Mouse (Mus musculus) MEL (cell line): Measurements from ENCODE around the gene Tnfaip3. TPM values are rescaled to one million over a fixed set of nuclear protein-coding genes. Genes with fewer than 3 reads are reported as not detected.

ENCODE experiments used
- DNase-seq: peaks from one replicate; pipeline ENCODE4 v3.0.0; 2011; ENCODE audit warnings: low read depth, low spot score
- H3K27ac ChIP-seq: 2 replicates; pipeline ENCODE4 v1.5.1; 2012; ENCODE audit warnings: low read depth, mild to moderate bottlenecking, control low read depth, low read length, moderate library complexity; ENCODE audit not compliant: control insufficient read depth
- H3K27me3 ChIP-seq, 2 experiments: fragments of 150-350 bp in 1 of 2; sonication (generic) in 1 of 2; 2 replicates each; pipeline ENCODE4 v1.6.1; 2012; ENCODE audit warnings: low read length in 2 of 2, mild to moderate bottlenecking in 2 of 2, improper control_type of control experiment in 1 of 2, moderate library complexity in 1 of 2; ENCODE audit not compliant: insufficient read depth in 2 of 2, control insufficient read depth in 1 of 2
- H3K36me3 ChIP-seq, 2 experiments: 2 replicates each; pipeline ENCODE4 v1.6.1; 2012 to 2014; ENCODE audit warnings: low read length in 2 of 2, improper control_type of control experiment in 1 of 2, inconsistent platforms in 1 of 2, mild to moderate bottlenecking in 1 of 2; ENCODE audit not compliant: insufficient read depth in 2 of 2, control insufficient read depth in 1 of 2
- H3K4me1 ChIP-seq, 2 experiments: fragments of 150-350 bp in 1 of 2; sonication (generic) in 1 of 2; 2 replicates each; pipeline ENCODE4 v1.6.1; 2012; ENCODE audit warnings: low read length in 2 of 2, improper control_type of control experiment in 1 of 2, mild to moderate bottlenecking in 1 of 2; ENCODE audit not compliant: insufficient read depth in 2 of 2, control insufficient read depth in 1 of 2
- H3K4me3 ChIP-seq, 2 experiments: fragments of 150-350 bp in 1 of 2; sonication (generic) in 1 of 2; 2 replicates each; pipeline ENCODE4 v1.5.1; 2012; ENCODE audit warnings: low read depth in 2 of 2, low read length in 2 of 2, mild to moderate bottlenecking in 2 of 2, moderate library complexity in 2 of 2, control low read depth in 1 of 2, improper control_type of control experiment in 1 of 2; ENCODE audit not compliant: control insufficient read depth in 1 of 2, insufficient read depth in 1 of 2
- H3K79me2 ChIP-seq: 2 replicates; pipeline ENCODE4 v1.6.1; 2012; ENCODE audit warnings: mild to moderate bottlenecking, low read length, moderate library complexity; ENCODE audit not compliant: control insufficient read depth, poor library complexity, insufficient read depth
- H3K9ac ChIP-seq: 2 replicates; pipeline ENCODE4 v1.6.1; 2012; ENCODE audit warnings: low read depth, mild to moderate bottlenecking, control low read depth, low read length, moderate library complexity; ENCODE audit not compliant: control insufficient read depth, poor library complexity, severe bottlenecking
- H3K9me3 ChIP-seq: fragments of 150-350 bp; sonication (generic); replicated peaks from 2 replicates; pipeline ENCODE4 v1.6.1; 2012; ENCODE audit warnings: mild to moderate bottlenecking, low read length, improper control_type of control experiment, moderate library complexity; ENCODE audit not compliant: insufficient read depth
- CHD1 ChIP-seq: IDR thresholded peaks from 2 replicates; pipeline ENCODE4 v1.6.1; 2012; ENCODE audit warnings: low read depth, mild to moderate bottlenecking, inconsistent platforms, low read length, improper control_type of control experiment
- CHD2 ChIP-seq: IDR thresholded peaks from 2 replicates; pipeline ENCODE4 v1.6.1; 2011; ENCODE audit warnings: low read length, improper control_type of control experiment
- ELF1 ChIP-seq: IDR thresholded peaks from 2 replicates; pipeline ENCODE4 v1.6.1; 2014; ENCODE audit warnings: low read depth, mild to moderate bottlenecking, inconsistent platforms, low read length, improper control_type of control experiment, moderate library complexity
- GABPA ChIP-seq: IDR thresholded peaks from 2 replicates; pipeline ENCODE4 v1.6.1; 2012; ENCODE audit warnings: low read depth, mild to moderate bottlenecking, inconsistent platforms, low read length, improper control_type of control experiment, moderate library complexity
- GATA1 ChIP-seq: IDR thresholded peaks from 2 replicates; pipeline ENCODE4 v1.6.1; 2011; ENCODE audit warnings: low read depth, low read length, improper control_type of control experiment
- JUND ChIP-seq: IDR thresholded peaks from 2 replicates; pipeline ENCODE4 v1.6.1; 2011; ENCODE audit warnings: low read depth, mild to moderate bottlenecking, improper control_type of control experiment, low read length
- KAT2A ChIP-seq: conservative IDR thresholded peaks from 2 replicates; pipeline ENCODE4 v1.6.1; 2012; ENCODE audit warnings: low read depth, low read length, improper control_type of control experiment, inconsistent platforms
- MAFK ChIP-seq: IDR thresholded peaks from 2 replicates; pipeline ENCODE4 v1.6.1; 2011; ENCODE audit warnings: low read depth, mild to moderate bottlenecking, low read length, improper control_type of control experiment, borderline replicate concordance
- MAX ChIP-seq: IDR thresholded peaks from 2 replicates; pipeline ENCODE4 v1.6.1; 2011; ENCODE audit warnings: low read length, improper control_type of control experiment
- MAZ ChIP-seq: IDR thresholded peaks from 2 replicates; pipeline ENCODE4 v1.6.1; 2012; ENCODE audit warnings: low read depth, mild to moderate bottlenecking, inconsistent platforms, low read length, improper control_type of control experiment
- MYB ChIP-seq: IDR thresholded peaks from 2 replicates; pipeline ENCODE4 v1.6.1; 2011; ENCODE audit warnings: mild to moderate bottlenecking, low read depth, low read length, improper control_type of control experiment
- POLR2AphosphoS5 ChIP-seq: IDR thresholded peaks from 2 replicates; pipeline ENCODE4 v1.6.1; 2012; ENCODE audit warnings: low read depth, borderline replicate concordance, mild to moderate bottlenecking, inconsistent platforms, low read length, moderate library complexity, mixed read lengths
- SIN3A ChIP-seq: IDR thresholded peaks from 2 replicates; pipeline ENCODE4 v1.6.1; 2012; ENCODE audit warnings: low read length, improper control_type of control experiment, inconsistent platforms
- SMC3 ChIP-seq: IDR thresholded peaks from 2 replicates; pipeline ENCODE4 v1.6.1; 2011; ENCODE audit warnings: low read depth, low read length, improper control_type of control experiment
- UBTF ChIP-seq: IDR thresholded peaks from 2 replicates; pipeline ENCODE4 v1.6.1; 2012; ENCODE audit warnings: low read depth, mild to moderate bottlenecking, inconsistent platforms, low read length, improper control_type of control experiment, moderate library complexity, borderline replicate concordance; ENCODE audit not compliant: insufficient read depth
- ZC3H11A ChIP-seq: IDR thresholded peaks from 2 replicates; pipeline ENCODE4 v1.6.1; 2012; ENCODE audit warnings: low read depth, mild to moderate bottlenecking, inconsistent platforms, low read length, improper control_type of control experiment
- ZMIZ1 ChIP-seq: IDR thresholded peaks from 2 replicates; pipeline ENCODE4 v1.6.1; 2012; ENCODE audit warnings: low read depth, mild to moderate bottlenecking, inconsistent platforms, low read length, improper control_type of control experiment, moderate library complexity
- ZNF384 ChIP-seq: IDR thresholded peaks from 2 replicates; pipeline ENCODE4 v1.6.1; 2012; ENCODE audit warnings: low read depth, mild to moderate bottlenecking, inconsistent platforms, low read length, improper control_type of control experiment
- polyA plus RNA-seq, 2 experiments: library from polyadenylated mRNA; stranded (reverse) in 1 of 2; unstranded in 1 of 2; fragments of >175 nt in 1 of 2; fragments of >200 nt in 1 of 2; gene quantifications; 2 replicates each; pipeline versions ENCODE4 v1.2.1 to v1.2.4; 2012; ENCODE audit warnings: low replicate concordance in 2 of 2, low read depth in 1 of 2; ENCODE audit not compliant: insufficient read length in 2 of 2, insufficient read depth in 1 of 2, missing spikeins in 1 of 2
- total RNA-seq: library from RNA; depleted of rRNA; stranded (reverse); fragments of 300-350 nt; gene quantifications from 2 replicates; pipeline ENCODE4 v1.2.3, GENCODE M21; 2012

The Tnfaip3 gene
- total and polyA plus RNA-seq, 3 experiments = 0.38 to 0.54 TPM; not detected in 1

DNA sequence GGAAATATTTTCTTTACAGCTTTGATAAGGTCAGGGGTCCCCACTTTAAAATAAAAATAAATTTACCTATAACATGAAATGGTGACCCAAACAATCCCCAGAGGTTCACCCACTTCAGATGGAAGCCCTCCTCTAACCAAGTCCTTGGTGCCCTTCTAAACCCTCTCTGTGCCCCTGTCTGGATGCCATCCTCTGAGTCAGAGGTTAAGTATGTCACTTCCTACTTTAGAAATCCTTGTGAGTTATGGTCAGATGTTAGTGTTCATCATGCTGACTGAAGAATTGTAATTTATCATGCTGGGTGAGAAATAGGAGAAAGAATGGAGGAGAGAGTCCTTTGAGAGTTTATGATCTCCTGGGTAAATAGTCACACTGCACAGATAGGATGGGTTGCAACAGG lies 19.1 kb downstream of the Tnfaip3 start:
- H3K36me3 ChIP-seq = no peaks in the 10 kb centered on the region
- DNase-seq = no peak
- no peak overlapping the region for H3K27ac ChIP-seq
- no peaks in the 10 kb centered on the region for H3K79me2 ChIP-seq
- no peak overlapping the region for H3K9ac ChIP-seq
- no peaks in the 10 kb centered on the region for H3K4me1 ChIP-seq
- H3K9me3 ChIP-seq = no peaks in the 10 kb centered on the region
- TF ChIP-seq GABPA (no peak), CHD2 (no peak), JUND (no peak), UBTF (no peak), CHD1 (no peak), ZC3H11A (no peak), SMC3 (no peak), ZMIZ1 (no peak), MAFK (no peak), ELF1 (no peak), MAX (no peak), ZNF384 (no peak), GATA1 (no peak), SIN3A (no peak), MAZ (no peak)
- H3K4me3 ChIP-seq = no peak overlapping the region
- peaks cover 2 to 3% of the 10 kb centered on the region in 2 experiments; a peak in 3 of 4 replicates for H3K27me3 ChIP-seq

DNA sequence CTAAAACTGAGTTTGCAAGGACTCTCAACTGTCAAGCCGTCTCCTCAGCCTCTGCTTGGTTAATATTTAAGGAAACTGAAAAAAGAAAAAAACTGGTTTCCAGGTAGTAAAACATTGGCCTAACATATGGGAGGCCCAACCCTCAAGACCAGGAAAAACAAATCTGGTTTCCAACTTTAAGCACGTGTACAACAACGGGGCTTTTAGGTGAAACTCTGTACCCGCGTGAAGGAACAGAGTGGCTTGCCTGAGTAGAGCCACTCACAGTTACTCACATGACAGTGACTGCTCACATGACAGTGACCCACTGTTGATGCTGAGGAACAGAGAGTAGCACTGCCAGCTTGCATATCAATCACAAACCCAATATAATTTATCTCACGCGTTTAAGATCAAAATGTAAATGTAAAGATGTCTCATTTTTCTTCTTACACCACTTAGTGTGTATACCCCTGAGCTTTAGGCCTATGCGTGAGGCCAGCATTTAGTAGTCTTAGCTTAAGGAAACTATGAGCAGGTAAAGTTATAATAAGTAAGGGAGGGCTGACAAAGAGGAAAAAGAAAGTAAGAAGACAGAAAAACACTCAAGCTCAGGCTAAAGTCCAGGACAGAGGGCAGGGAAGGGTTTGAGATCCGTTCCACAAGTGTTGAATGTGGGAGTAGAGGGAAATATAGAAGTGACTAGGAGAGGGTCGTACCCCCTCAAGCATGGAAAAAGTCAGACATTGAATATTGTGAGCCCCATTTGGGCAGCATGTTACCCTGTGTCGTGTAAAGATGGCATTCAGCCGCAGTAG lies 19.8 kb downstream of the Tnfaip3 start:
- H3K9me3 ChIP-seq = no peaks in the 10 kb centered on the region
- H3K27me3 ChIP-seq = peaks cover 2 to 3% of the 10 kb centered on the region in 2 experiments; a peak in 3 of 4 replicates
- TF ChIP-seq SIN3A (no peak), CHD2 (no peak), MYB (no peak), KAT2A (no peak), ELF1 (no peak), POLR2AphosphoS5 (no peak)
- H3K27ac ChIP-seq = no peak overlapping the region
- no peaks in the 10 kb centered on the region for H3K4me1 ChIP-seq
- no peaks in the 10 kb centered on the region for H3K79me2 ChIP-seq
- H3K9ac ChIP-seq = no peak overlapping the region
- no peak for DNase-seq
- no peak overlapping the region for H3K4me3 ChIP-seq
- H3K36me3 ChIP-seq = no peaks in the 10 kb centered on the region
